22 mouse cellular contexts compared by ENCODE assay signal in the genomic region with DNA sequence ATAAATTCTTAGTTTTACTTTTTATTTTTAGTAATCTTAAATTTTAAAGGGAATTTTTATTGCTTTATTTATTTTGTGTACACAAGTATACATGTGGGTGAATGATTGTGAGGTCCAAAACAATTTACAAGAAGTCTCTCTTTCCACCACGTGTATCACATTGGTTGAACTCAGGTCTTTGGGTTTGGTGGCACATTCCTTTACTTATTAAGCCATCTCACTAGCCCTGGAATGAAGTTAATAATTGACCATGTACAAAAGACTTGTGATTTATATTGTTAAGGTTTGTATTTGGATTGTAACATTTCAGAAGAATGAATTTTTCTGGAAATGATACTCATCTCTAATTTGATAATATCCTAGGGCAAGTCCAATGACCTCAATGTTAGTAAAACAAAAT. TPM values are rescaled to one million over a fixed set of nuclear protein-coding genes. Genes with fewer than 3 reads are reported as not detected.
"Had no signal": no experiment of that assay in that cellular context is flagged by ENCODE, and none has a peak within 500 bp of the region (broad histone marks: within the 10 kb centered on the region; RNA-seq: fewer than 3 reads in every experiment).

No protein-coding gene starts in this region.

- H3K4me3 ChIP-seq: lung, embryonic 15.5 days; megakaryocyte, embryonic 14.5 days; midbrain, embryonic 13.5 days; midbrain, embryonic 15.5 days; neural tube, embryonic 12.5 days; stomach, embryonic 15.5 days had no signal

- DNase-seq: lung, adult 2 months; lung, postnatal 14 days; lung, postnatal 36 days; right cerebral cortex, postnatal 14 days; thymus, adult 2 months; thymus, postnatal 25 days; thymus, postnatal 4 days had no signal

- H3K4me2 ChIP-seq: lung, embryonic 15.5 days; midbrain, embryonic 11.5 days; midbrain, embryonic 13.5 days; midbrain, embryonic 15.5 days; neural tube, embryonic 12.5 days; stomach, embryonic 15.5 days had no signal

- H3K36me3 ChIP-seq: lung, embryonic 15.5 days; midbrain, embryonic 13.5 days; midbrain, embryonic 15.5 days; neural tube, embryonic 12.5 days; stomach, embryonic 15.5 days had no signal

- H3K27ac ChIP-seq: lung, embryonic 15.5 days; macrophage; midbrain, embryonic 13.5 days; midbrain, embryonic 15.5 days; neural tube, embryonic 12.5 days; stomach, embryonic 15.5 days; stomach, postnatal 0 days had no signal

- ATAC-seq: lung, postnatal 0 days; midbrain, embryonic 13.5 days; midbrain, embryonic 15.5 days had no signal

- H3K27me3 ChIP-seq: lung, embryonic 15.5 days; megakaryocyte, embryonic 14.5 days; midbrain, embryonic 13.5 days; midbrain, embryonic 15.5 days; neural tube, embryonic 12.5 days; stomach, embryonic 15.5 days had no signal

- H3K9ac ChIP-seq: lung, embryonic 15.5 days; midbrain, embryonic 13.5 days; midbrain, embryonic 15.5 days; neural tube, embryonic 12.5 days; stomach, embryonic 15.5 days had no signal

- H3K4me1 ChIP-seq: lung, embryonic 15.5 days; megakaryocyte, embryonic 14.5 days; midbrain, embryonic 13.5 days; midbrain, embryonic 15.5 days; neural tube, embryonic 12.5 days; stomach, embryonic 15.5 days had no signal

- H3K9me3 ChIP-seq: lung, embryonic 15.5 days; megakaryocyte, embryonic 14.5 days; midbrain, embryonic 13.5 days; midbrain, embryonic 15.5 days; neural tube, embryonic 12.5 days; stomach, embryonic 15.5 days had no signal

RNA-seq across cellular contexts. Expression of gene Gm10358, which starts 56.2 kb away (rescaled TPM):
- total RNA-seq: monocyte, adult 5-6 weeks; neutrophil, adult 5-6 weeks had no signal
- polyA plus RNA-seq: lung, adult 2 months; lung, postnatal 0 days; midbrain, postnatal 0 days; neural tube, embryonic 12.5 days; neural tube, embryonic 14.5 days; spleen, adult 2 months had no signal
